Mouse (Mus musculus) small intestine, adult 2 months (tissue): ENCODE measurements at regions not wholly inside any gene's neighbourhood (a gene's known extent, or its start where the extent isn't known, plus 50 kb on each side); places are given as distances from the start of the nearest gene placed in this dataset.

ENCODE experiments used
- CTCF ChIP-seq: fragments of 200-500 bp; IDR thresholded peaks from 2 replicates; pipeline ENCODE4 v1.5.1; 2012; ENCODE audit warnings: low read depth, mild to moderate bottlenecking, control low read depth, inconsistent platforms, low read length, moderate library complexity, mixed read lengths; ENCODE audit not compliant: insufficient replicate concordance, insufficient read length; ENCODE audit errors: extremely low read depth
- POLR2A ChIP-seq: fragments of 200-500 bp; IDR thresholded peaks from 2 replicates; pipeline ENCODE4 v1.6.1; 2012; ENCODE audit warnings: low read depth, mild to moderate bottlenecking, control low read depth, inconsistent platforms, low read length, moderate library complexity

GRCm38 (mm10) chr13:72303126-72303760, 325.4 kb upstream of the Irx2 start:
- TF ChIP-seq POLR2A, result no peak
- no peak for TF ChIP-seq CTCF
